ENCODE assay signal across 9 mouse cellular contexts in the genomic region with DNA sequence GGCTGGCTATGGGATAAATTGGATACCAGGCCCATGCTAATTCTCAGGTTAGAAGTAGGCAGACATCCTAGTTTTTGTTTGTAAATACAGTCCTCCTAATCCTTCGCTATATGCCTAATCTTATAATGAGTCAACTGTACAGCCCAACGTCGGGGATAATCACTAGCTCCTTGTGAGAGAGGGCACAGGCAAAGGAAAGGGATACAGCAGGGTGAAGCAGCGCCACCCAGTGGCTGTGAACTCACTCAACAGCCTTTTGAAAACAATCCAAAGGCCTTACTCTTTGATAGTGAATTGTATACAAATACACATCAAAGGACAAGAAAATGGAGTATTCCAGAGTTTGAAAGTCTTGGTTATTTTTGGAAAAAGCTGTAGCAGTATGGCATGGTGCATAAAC. TPM values are rescaled to one million over a fixed set of nuclear protein-coding genes. Genes with fewer than 3 reads are reported as not detected.
DNase-seq lines count a peak whose midpoint lies in the region; TF ChIP-seq lines count a peak whose summit lies in the region.
"Had no signal": no experiment of that assay in that cellular context is flagged by ENCODE, and none has a peak within 500 bp of the region (broad histone marks: within the 10 kb centered on the region; RNA-seq: fewer than 3 reads in every experiment).

No protein-coding gene starts in this region.

- no peak overlapping the region for H3K4me3 ChIP-seq in spleen, adult 2 months (ENCODE audit: extremely low read depth, insufficient read depth, insufficient read length)
- H3K4me3 ChIP-seq: hindbrain, embryonic 15.5 days; stomach, embryonic 15.5 days had no signal

- no peaks in the 10 kb centered on the region for H3K27me3 ChIP-seq in spleen, adult 2 months (ENCODE audit: control insufficient read depth, insufficient read depth, low read length)
- H3K27me3 ChIP-seq: hindbrain, embryonic 15.5 days; stomach, embryonic 15.5 days had no signal

- peak; percentile 49; the same call in 1 of the 2 replicates for TF ChIP-seq CTCF in spleen, adult 2 months (IDR thresholded peaks at IDR 0.05; ENCODE audit: extremely low read depth, insufficient read depth, insufficient read length, insufficient replicate concordance)

- H3K36me3 ChIP-seq in spleen, adult 2 months (ENCODE audit: control insufficient read depth, insufficient read depth, low read length) = peaks cover 16% of the 10 kb centered on the region

- TF ChIP-seq POLR2A in spleen, adult 2 months (IDR thresholded peaks at IDR 0.05; ENCODE audit: low read depth, low read length) = no peak

- intact Hi-C loops in gastrocnemius, postnatal 36 days (cut with DNase I) = loop anchor here (2.0 kb wide), 1 partner anchor 144 kb away; no protein-coding TSS in a partner anchor
- intact Hi-C loops in left cerebral cortex, postnatal 10 days (cut with DNase I) = loop anchor here (2.0 kb wide), 1 partner anchor 144 kb away; no protein-coding TSS in a partner anchor

- 45% methylated on average over 4 of the region's 4 CpGs for WGBS in spleen, adult 2 months

- no peak overlapping the region for H3K27ac ChIP-seq in spleen, adult 2 months (ENCODE audit: insufficient read depth, low read length)
- H3K27ac ChIP-seq: hindbrain, embryonic 15.5 days; stomach, embryonic 15.5 days had no signal

- no peaks in the 10 kb centered on the region for H3K4me1 ChIP-seq in spleen, adult 2 months (ENCODE audit: control insufficient read depth, insufficient read depth, insufficient read length)
- H3K4me1 ChIP-seq: hindbrain, embryonic 15.5 days; stomach, embryonic 15.5 days had no signal

- DNase-seq in spleen, adult 2 months (ENCODE audit: low read depth in 1 of 2, low spot score in 2 of 2) = peak in 1 of 2 experiments; percentile 8
- DNase-seq in spleen, adult 12 weeks (ENCODE audit: low spot score) = no peak
- peak; percentile 80 for DNase-seq in ZHBTc4 (ENCODE audit: low read depth, low spot score)
- DNase-seq in cerebellum, postnatal 14 days = peak; percentile 44 to 61
- peak; percentile 11 to 24 for DNase-seq in gastrocnemius, postnatal 36 days
- peak; percentile 45 to 71 for DNase-seq in left cerebral cortex, postnatal 10 days (ENCODE audit: extremely low spot score in 1 of 2, low spot score in 2 of 2)
- DNase-seq in retina, postnatal 1 day = peak; percentile 67

RNA-seq across cellular contexts. Expression of gene Yae1d1, which starts 10.0 kb away (rescaled TPM):
- 2.3 and 2.7 TPM in 2 replicates for polyA plus RNA-seq in spleen, adult 2 months (2012; rRNA removed)
- total RNA-seq in gastrocnemius, postnatal 36 days (2021) = 10 to 100 TPM; 11.9 to 14.7 TPM
- 10 to 100 TPM; 30.6 to 32.5 TPM for total RNA-seq in left cerebral cortex, postnatal 10 days (2021)

RNA-seq across cellular contexts. Expression of gene Rala, which starts 39.2 kb away (rescaled TPM):
- polyA plus RNA-seq in spleen, adult 2 months (2012; rRNA removed) = 6.9 and 7.0 TPM in 2 replicates
- 10 to 100 TPM; 20.1 to 22.7 TPM for total RNA-seq in gastrocnemius, postnatal 36 days (2021)
- total RNA-seq in left cerebral cortex, postnatal 10 days (2021) = 100 to 1,000 TPM; 111 to 126 TPM

Comparison
In these comparisons a context has a peak if more than half of its experiments do, and no peak if none do; other contexts are left out.
1. RNA of gene Rala, which starts 39.2 kb away (total RNA-seq): 111 to 126 TPM in left cerebral cortex, postnatal 10 days; 20.1 to 22.7 TPM in gastrocnemius, postnatal 36 days; every median in the first group is over 4 times any median in the second.